Mouse (Mus musculus) duodenum, adult 2 months (tissue): ENCODE measurements around the gene Dysf. TPM values are rescaled to one million over a fixed set of nuclear protein-coding genes. Genes with fewer than 3 reads are reported as not detected.

Source experiments
- polyA plus RNA-seq: library from polyadenylated mRNA; depleted of rRNA; stranded (reverse); fragments of >200 nt; gene quantifications from 2 replicates; pipeline ENCODE4 v1.2.3, GENCODE M21; 2012; ENCODE audit warnings: low replicate concordance; rRNA removed

Dysf gene
- 3.2 and 7.1 TPM in 2 replicates for polyA plus RNA-seq

DNA sequence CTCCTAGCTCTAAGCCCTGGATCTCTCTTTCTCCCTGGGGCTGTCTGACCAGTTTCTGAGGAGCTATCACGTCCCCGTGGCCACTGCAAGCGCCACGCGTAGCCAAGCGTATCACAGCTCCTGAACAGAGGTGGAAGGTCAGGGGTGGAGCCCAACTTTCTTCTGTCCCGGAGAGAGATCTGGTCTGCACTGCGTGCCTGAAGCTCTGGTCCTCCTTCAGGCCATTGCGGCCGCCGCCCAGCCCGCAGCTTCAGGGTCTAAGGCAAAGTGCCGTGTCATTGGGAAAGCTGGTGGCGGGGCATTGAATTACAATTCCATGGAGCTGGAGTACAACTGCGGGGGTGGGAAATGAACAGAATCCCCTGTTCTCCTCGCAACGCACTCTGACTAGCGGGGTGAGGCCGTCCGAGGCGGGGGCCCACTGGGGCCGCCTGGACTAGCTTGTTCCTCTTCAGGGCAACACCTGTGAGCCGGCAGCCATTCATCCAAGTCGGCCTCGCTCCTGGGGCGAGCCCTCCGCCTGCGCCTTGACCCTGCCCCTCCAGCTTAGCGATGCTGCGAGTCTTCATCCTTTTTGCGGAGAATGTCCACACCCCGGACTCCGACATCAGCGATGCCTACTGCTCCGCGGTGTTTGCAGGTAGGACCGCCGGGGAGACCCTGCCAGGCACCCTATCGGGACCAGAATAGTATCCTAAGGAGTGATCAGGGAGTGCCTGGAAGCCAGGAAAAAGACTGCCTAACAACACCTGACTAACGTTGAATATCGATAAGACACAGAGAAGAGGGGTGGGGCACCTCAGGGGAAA, at the start of gene Dysf:
Dysf (plus strand) TSS at position 228 of the 809 bp plus-strand sequence.

Other genes starting within 250 kb of the Dysf start
- gene Ankrd53, start 245.9 kb upstream of the Dysf start, polyA plus RNA-seq, result not detected in 2 replicates
- 78.3 and 99.0 TPM in 2 replicates for gene Tex261, start 232.8 kb upstream of the Dysf start, polyA plus RNA-seq
- 15.6 and 26.1 TPM in 2 replicates for gene Nagk, start 213.6 kb upstream of the Dysf start, polyA plus RNA-seq
- 0.90 and 13.1 TPM in 2 replicates for gene Paip2b, start 176.8 kb upstream of the Dysf start, polyA plus RNA-seq
- 2.0 and 2.4 TPM in 2 replicates for gene Zfp638, start 141.5 kb upstream of the Dysf start, polyA plus RNA-seq